Mouse (Mus musculus): ENCODE measurements around the gene Coro1c.

DNA sequence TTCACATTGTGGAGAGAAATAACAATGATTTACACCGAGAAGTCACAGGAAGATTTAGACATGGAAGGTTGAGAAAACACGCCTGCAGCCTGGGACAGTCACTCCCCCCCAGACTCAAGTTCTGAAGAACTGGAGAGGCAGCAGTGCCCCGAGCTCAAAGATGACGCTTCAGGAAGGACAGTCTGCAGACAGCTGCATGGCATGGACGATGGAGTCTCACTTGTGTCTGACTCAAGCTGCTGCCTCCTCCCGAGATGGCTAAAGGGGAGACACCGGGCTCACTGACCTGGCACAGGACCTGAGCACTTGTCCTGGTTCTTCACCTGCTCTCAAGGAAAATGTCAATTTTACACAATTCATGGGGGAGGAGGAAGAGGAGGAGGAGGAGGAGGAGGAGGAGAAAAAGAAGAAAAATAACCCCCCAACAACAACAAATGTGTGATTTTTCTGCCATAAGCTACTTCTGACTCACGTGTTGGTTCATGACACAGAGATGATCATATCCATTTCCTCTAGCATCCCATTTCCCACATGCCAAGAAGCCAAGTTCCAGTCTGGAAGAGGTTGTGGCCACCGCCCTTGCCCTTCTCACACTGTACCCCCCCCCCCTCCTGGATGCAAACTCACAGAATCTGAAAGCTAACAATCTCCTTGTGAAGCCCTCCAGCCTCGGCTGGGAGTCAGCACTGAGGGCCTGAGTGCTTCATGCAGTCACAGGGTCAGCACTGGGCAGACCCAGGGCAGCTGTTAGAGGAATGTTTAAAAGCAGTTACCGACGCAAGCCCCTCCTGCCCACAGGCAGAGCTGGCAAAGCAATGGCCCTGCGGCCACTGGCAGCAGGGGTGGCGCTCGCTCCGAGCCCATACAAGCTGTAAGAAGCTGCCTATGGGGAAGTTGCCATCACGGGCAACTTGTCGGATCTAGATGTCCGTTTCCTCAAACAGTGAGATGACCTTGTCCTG, 34.2 kb downstream of the Coro1c start:
- no peak for TF ChIP-seq CTCF (IDR thresholded peaks at IDR 0.05 in 2 of 3, conservative IDR thresholded peaks at IDR 0.05 in 1 of 3; ENCODE audit: control insufficient read depth in 1 of 3, insufficient read depth in 1 of 3, low read depth in 2 of 3, low read length in 3 of 3, poor library complexity in 1 of 3, severe bottlenecking in 1 of 3)
- TF ChIP-seq MAX (IDR thresholded peaks at IDR 0.05; ENCODE audit: low read length) = no peak
- no peak for TF ChIP-seq HCFC1 (IDR thresholded peaks at IDR 0.05; ENCODE audit: low read depth, low read length)
- TF ChIP-seq POLR2AphosphoS2 (IDR thresholded peaks at IDR 0.05; ENCODE audit: low read length) = no peak
- TF ChIP-seq E2F4 (IDR thresholded peaks at IDR 0.05; ENCODE audit: borderline replicate concordance, low read depth, low read length) = no peak

Measured in MEL (cell line).